Mouse (Mus musculus): ENCODE measurements around the gene Aifm3.

Gene Aifm3

GRCm38 (mm10) chr16:17552837-17553236 lies 63.4 kb downstream of the Aifm3 start:
- in situ Hi-C loops (cut with MboI, MseI) = no loop called here

GRCm38 (mm10) chr16:17553910-17554685 lies 64.7 kb downstream of the Aifm3 start:
- in situ Hi-C loops (cut with MboI, MseI) = no loop called here

- in situ Hi-C loops (cut with MboI, MseI) = loop anchor here (5.0 kb wide), 1 partner anchor 63 kb away; the partner anchor contains the start of gene Smpd4
These were observed 65.3 kb downstream of the Aifm3 start for GRCm38 (mm10) chr16:17554702-17555101.

- in situ Hi-C loops (cut with MboI, MseI) = loop anchor here (5.0 kb wide), 1 partner anchor 61 kb away; the partner anchor contains the start of gene Smpd4
These were observed 66.8 kb downstream of the Aifm3 start for GRCm38 (mm10) chr16:17556180-17556579.

- in situ Hi-C loops (cut with MboI, MseI) = loop anchor here (5.0 kb wide), 1 partner anchor 60 kb away; the partner anchor contains the start of gene Smpd4
These were observed 67.5 kb downstream of the Aifm3 start for GRCm38 (mm10) chr16:17556907-17557306.

Measured in T-helper 1 cell (primary cell).